Mouse (Mus musculus) stomach, postnatal 0 days (tissue): ENCODE results near the gene Rpl10-ps3.

Experiments used
- CTCF ChIP-seq: IDR thresholded peaks from 2 replicates; pipeline ENCODE4 v1.5.1; 2016; ENCODE audit warnings: antibody characterized with exemption, low read depth, mild to moderate bottlenecking, moderate library complexity
- EP300 ChIP-seq: optimal IDR thresholded peaks from 2 replicates; pipeline ENCODE3; 2016; ENCODE audit warnings: antibody characterized with exemption

DNA sequence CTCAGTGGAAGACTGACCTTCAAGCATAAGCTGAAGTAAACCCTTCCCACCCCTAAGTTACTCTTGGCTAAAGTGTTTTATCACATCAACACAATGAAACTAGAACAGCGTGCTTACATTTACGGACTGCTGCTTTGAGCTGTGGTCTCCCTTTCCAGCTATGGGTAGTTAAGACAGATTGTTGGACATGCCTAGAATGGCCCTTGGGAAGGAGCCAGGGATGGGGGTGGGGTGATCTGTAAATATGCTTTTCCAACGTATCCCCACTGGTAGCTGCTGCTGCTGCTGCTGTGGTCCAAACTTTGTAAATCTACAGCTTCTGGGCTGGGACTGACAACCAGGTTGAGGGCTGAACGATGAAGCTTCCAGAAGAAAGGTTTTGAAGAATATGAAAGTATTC, 40.8 kb downstream of the Rpl10-ps3 start:
- TF ChIP-seq CTCF (no peak), EP300 (no peak)
